Mouse (Mus musculus) retina, postnatal 7 days (tissue): ENCODE measurements around the gene Med1.
"Not testable (repeated sequence)": the region's sequence is repeated elsewhere in the genome, so short reads cannot be mapped to it uniquely, and the experiment has no call there.

Experiments
- DNase-seq: peaks from one replicate; pipeline ENCODE4 v3.0.0-alpha.2; 2012; ENCODE audit warnings: low read depth, low spot score

The Med1 gene

DNA sequence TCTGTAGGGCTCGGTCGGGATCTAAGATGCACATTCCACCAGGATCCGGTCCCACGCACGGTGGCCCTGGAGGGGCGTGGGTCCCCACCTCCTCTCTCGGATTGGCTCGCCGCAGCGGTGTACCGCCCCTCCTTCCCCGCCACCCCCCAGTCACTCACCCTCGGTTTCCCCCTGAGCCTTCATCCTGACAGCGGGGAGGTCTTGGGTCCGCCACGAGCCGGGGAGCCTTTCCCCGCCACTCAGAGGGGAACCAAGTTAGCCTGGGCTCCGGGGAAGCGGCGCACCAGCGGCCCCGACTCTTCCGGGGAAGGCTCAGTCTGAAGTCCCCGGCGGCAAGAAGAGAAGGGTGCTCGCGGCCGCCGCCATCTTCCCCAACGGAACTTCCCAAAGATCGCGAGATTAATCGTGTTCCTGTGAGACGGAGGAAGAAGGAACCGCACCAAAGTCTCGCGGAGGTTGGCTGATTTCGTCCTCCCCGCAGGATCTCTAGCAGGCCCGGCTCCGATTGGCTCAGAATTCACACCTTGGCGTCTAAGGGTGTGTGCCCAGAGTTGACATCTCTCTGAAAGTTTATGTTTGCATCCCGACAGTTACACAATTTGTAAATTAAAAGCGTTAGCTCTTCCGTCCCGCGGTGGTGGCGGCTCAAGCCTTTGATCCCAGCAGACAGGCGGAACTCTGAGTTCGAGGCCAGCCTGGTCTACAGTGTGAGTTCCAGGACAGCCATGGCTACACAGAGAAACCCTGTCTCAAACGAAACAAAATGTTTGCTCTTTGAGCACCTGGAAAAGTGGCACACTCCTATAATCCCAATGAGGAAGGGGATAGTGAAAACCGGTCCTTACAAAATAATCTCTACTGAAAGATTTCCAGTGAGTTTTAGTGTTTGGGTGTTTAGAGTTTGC lies at the start of gene Med1:
Gene Med1 (minus strand): TSS at position 393 of the 905 bp plus-strand sequence.
- DNase-seq, result peak; percentile 93

DNA sequence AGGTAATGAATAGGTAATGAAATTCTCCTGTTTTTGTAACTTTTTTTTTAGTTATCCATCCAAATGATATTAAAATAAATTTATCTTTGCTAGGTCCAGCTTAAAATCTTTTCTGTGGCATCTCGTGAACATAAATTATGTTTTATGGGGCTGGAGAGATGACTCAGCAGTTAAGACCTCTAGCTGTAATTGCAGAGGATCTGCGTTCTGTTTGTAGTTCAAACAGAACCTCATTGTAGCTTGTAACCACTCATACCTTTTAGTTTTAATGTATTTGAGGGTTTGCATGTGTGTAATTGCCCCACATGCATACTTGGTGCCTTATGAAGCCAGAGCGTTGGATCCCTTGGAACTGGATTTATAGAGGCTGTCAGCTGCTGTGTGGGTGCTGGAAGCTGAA lies 45.9 kb upstream of the Med1 start:
- no peak for DNase-seq

DNA sequence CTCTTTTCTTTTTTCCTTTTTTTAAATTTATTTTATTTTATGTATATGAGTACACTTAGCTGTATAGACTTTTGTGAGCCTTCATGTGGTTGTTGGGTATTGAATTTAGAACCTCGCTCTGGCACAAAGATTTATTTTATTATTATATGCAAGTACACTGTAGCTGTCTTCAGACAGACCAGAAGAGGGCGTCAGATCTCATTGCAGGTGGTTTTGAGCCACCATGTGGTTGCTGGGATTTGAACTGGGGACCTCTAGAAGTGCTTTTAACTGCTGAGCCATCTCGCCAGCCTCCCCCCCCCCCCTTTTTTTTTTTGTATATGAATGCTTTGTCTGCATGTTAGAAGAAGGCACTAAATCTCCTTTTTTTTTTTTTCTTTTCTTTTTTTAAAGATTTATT lies 45.3 kb upstream of the Med1 start:
- no peak for DNase-seq

DNA sequence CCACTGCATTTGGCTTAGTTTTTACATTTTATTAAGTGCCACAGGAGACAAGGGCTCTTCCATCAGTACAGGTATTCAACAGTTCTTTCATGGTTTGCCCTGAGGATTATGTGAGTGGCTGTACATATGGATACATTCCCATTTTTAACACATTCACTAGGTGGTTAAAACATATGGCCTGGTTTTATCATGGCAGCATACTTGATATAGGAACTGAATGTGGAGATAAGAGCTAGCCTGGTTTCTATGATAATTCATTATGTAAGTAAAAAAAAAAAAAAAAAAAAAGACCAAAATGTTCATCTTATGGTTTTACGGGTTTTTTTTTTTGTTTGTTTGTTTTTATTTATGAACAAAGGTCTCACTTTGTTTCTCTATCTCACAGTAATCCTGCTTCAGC lies 33.3 kb upstream of the Med1 start:
- no peak for DNase-seq

DNA sequence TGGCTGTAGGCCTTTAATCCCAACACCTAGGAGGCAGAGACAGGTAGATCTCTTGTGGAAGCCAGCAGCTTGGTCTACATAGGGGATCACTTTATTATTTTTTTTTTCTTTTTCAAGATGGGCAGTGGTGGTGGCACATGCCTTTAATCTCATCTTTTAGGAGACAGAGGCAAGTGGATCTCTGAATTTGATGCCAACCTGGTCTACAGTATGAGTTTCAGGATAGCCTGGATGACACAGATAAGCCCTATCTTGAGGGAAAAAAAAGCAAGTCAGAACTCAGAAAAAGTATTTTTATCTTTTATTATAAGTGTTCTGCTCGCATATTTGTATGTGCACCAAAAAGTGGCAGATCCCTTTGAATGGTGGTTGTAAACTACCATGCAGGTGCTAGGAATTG lies 20.2 kb upstream of the Med1 start:
- DNase-seq, result no peak

DNA sequence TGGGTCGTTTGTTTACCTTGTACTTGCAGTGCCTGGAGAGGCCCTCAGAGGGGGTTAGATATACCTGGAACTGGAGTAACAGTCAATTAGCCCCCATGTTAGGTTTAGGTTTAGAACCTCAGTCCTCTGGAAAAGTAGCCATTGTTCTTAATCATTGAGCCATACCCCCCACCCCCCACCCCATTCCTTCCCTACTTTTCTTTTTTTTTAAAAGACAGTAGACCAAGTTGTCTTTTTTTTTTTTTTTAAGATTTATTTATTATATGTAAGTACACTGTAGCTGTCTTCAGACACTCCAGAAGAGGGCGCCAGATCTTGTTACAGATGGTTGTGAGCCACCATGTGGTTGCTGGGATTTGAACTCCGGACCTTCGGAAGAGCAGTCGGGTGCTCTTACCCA lies 16.6 kb upstream of the Med1 start:
- not testable (repeated sequence) for DNase-seq

DNA sequence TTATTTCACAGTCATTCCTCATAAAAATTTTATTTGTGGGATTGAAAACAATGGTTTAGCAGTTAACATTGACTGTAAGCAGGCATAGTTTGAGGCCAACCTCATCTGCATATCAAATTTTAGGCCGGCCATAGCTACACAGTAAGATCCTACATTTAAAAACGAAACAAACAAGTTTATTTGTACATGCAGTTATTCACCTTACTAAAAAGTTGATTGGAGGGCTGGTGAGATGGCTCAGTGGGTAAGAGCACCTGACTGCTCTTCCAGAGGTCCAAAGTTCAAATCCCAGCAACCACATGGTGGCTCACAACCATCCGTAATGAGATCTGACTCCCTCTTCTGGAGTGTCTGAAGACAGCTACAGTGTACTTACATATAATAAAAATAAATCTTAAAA lies 13.2 kb upstream of the Med1 start:
- not testable (repeated sequence) for DNase-seq

DNA sequence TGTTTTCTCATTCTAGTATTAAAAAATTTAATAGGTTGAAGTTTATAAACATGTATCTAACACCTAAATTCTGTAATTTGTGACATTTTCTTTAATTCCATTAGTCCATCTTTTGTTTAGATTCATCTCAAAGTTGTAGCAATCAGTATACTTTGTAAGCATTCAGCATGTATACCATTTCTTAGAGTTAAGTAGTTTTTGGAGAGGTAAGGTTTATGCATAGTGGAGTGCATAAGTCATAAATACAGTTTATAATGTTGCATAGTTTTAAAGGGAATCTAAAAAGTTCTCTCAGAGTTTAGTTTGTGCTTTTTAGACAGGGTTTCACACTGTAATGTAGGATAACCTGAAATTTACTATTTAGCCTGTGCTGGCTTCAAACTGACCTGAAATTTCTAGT lies 12.4 kb upstream of the Med1 start:
- no peak for DNase-seq

DNA sequence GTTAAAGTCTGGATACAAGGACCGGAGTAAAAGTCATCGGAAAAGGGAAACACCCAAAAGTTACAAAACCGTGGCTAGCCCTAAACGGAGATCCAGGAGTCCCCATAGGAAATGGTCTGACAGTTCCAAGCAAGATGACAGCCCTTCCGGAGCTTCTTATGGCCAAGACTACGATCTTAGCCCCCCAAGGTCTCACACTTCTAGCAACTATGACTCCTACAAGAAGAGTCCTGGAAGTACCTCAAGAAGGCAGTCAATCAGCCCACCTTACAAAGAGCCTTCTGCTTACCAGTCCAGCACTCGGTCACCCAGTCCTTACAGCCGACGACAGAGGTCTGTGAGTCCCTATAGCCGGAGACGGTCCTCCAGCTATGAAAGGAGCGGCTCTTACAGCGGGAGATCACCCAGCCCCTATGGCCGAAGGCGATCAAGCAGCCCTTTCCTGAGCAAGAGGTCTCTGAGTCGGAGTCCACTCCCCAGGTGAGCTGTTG lies 10.9 kb upstream of the Med1 start:
- no peak for DNase-seq

DNA sequence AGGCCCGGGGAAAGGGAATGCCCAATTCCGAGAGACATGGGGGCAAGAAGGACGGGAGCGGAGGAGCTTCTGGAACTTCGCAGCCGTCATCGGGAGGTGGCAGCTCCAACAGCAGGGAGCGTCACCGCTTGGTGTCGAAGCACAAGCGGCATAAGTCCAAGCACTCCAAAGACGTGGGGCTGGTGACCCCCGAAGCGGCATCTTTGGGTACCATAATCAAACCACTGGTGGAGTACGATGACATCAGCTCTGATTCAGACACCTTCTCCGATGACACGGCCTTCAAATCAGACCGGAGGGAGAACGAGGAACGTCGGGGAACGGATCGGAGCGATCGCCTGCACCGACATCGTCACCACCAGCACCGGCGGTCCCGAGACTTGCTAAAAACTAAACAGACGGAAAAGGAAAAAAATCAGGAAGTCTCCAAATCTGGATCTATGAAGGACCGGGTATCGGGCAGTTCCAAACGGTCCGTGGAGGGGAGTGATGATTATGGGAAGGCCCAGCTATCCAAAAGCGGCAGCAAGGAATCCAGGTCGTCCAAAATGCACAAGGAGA lies 10.3 kb upstream of the Med1 start:
- DNase-seq, result no peak

DNA sequence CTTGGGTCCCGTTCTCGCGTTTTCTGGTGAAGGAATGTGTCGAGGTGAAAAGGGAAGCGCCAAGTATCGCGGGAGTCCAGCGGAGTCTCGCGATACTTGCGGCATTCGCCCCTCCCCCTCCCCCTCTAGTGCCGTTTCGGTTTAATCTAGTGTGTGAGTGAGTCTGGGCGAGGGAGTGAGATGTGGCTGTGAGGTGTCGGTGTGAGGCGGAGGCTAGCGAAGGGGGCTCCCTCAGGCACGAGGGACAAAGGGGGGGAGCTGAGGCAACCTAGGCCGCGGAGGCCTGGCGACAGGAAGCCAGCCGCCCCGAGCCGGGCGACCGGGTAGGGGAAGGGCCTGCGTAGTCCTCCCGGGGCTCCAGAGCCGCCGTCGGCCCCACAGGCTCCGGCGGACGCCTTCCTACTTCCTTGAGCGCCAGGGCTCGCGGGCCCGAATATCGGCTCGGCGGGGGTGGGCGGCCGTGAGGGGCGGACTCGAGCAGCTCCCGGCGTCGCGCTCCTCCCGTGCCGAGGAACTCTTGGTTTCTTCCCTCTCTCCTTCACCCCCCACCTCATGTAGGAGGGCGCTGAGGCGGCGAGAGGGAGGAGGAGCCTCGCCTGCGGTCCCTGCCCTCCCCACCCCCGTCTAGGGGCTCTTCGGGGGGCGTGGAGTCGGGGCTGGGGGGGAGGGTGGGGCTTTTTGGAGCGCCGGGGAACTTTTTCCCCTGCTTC lies 9.7 kb upstream of the Med1 start, which contains the start of gene Cdk12:
Gene Cdk12 (plus strand): TSS at position 419 of the 710 bp plus-strand sequence.
- DNase-seq, result peak; percentile 98

DNA sequence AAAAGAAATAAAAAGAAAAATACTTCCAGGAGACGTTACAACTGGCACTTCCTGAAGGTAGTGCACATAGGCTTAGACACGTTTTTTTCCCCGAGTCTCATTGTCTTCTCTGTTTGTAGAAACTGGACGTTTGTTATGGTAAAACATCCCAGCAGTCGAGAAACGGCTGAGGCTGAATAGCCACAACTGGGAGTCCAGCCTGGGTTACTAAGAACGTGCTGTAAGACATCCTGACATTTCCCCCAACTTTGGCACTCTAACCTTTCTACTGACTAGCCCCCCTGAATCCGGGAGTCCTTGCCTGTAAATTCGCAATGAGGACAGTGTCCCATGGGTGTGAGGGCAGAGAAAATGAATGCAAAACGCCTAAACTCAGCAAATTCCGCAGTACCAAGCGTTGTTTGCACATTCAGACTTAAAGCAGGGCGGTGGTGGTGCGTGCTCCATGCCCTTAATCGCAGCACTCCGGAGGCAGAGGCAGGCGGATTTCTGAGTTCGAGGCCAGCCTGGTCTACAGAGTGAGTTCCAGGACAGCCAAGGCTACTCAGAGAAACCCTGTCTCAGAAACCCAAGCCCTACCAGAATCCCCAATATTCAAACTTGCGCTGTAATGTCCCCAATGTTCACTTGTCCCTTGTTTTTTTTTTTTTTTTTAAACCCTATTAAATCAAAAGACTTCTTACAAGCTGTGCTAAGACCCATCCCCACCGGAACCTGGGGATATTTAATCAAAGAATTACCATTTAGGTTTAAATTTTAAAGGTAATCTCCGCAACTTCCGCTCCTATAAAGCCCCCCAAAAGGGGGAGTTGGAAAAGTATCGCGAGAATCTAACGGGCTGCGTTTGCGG lies 8.9 kb upstream of the Med1 start:
- DNase-seq, result no peak

DNA sequence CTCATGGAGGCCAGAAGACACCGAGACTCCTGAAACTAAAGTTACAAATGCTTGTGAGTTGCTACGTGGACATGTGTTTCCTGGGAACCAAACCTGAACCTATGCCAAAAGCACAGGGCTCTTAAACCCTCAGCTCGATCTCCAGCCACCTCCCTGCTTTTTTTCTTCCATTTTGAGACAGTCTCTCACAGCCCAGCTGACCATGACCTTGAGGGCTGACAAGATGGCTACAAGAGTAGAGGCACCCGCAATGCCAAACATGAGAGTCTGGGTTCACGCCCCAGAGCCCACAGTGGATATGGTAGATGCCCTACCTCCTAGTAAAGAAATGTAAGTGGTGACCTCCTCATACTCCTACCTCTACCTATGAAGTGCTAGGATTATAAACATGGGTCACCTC lies 2.3 kb downstream of the Med1 start:
- no peak for DNase-seq

DNA sequence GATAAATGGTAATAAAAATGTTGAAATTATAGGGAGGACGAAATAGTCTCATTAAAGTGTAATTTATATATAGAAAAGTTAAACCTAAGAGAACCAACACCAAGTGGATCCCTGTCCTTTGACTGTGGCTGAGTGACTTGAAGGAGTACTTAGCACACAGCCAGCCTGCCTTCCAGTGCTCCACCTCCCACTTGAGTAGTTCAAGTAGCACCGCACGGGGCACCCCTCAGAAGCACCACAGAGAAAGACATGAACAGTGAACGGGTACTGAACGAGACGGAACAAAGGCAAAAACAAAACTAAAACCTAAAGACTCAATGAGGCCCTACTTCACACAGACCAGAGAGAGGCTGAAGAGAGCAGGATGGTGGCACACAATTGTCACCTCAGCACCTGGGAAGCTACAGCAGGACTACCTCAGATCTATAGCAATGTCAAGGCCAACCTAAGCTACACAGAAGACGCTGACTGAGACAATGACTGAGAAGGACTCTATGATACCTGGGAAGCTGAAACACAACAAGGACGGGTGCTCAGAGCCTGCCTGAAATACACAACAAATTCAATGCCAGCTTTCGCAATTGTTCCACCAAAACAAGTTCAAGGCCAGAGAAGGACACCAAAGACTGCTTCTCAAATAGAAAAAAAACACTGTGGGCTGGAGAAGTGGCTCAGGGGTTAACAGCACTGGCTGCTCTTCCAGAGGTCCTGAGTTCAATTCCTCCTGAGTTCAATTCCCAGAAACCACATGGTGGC lies 5.3 kb downstream of the Med1 start:
- DNase-seq, result no peak

DNA sequence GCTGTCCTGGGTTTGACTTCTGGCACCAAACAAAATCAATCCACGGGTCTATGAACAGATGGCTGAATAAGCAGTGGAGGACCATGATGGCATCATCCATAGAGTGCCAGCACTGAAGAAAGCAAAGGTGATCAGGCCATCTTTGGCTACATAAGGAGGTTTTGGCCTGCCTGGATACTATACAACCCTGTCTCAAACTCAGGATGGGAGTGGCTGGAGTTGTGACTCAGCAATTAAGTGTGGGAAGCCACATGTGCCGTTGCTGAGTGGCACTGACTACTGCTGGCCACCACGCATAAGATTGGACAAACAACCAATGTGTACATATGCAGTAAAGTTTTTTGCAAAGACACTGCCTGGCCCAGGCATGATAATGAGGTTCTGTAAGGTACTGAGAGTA lies 10.9 kb downstream of the Med1 start:
- not testable (repeated sequence) for DNase-seq

DNA sequence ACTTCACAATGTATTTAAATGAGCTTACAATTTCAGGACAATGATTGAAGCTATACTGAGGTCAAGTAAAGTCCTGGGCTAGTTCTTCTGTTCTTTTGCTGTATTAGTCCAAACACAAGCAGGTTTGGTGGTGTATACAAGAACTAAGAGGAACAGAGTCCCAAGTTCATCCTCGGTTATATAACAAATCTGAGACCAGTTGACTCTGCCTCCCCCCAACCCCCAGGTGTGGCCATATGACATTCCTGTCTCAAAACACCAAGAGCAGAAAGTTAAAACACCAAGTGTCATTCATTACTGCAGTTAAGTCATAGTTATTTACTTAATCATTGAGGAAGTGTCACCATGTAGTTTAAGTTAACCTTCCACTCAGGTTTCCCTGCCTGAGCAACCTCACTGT lies 24.7 kb downstream of the Med1 start:
- no peak for DNase-seq

DNA sequence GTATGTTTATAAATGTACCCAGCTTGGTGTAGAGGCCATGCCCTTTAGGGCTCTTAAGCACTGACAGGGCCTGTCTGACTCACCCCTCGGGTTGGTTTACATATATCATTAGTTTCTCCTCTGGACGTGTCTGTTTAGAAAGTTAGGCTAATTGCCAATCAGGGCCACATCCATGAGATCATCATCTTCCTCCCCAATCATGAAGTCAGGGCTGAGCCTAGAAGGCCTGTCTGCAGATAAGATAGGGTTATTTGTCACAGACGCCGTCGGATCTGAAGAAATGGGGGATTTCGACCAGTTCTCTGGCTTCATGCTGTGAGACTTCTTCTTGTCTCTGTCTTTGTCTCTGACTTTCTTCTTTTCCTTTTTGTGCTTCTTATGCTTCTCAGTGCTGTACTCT lies 38.0 kb downstream of the Med1 start:
- no peak for DNase-seq

DNA sequence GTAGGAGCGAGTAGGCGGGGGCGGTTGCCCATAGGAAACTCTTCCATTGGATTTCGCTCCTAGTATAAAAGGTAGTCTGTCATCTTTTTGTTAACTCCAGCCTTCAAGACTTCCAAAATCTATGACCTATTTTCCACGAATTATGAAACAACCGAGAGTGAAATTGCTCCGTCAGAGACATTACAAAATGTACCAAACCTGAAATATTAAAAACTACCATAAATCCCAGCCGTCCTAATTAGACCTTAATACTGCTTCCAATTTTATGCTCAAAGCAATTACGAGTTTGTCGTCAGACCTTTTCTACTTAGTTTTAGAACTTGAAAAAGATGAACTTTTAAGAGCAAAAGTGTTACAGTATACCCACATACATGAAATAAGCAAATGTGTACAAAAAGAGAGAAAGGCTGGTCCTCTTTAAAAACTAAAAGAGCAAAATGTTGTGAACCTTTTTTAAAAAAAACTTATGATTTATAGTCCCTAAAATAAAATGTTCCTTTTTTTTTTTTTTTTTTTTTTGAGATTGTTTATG lies 42.4 kb downstream of the Med1 start:
- no peak for DNase-seq

DNA sequence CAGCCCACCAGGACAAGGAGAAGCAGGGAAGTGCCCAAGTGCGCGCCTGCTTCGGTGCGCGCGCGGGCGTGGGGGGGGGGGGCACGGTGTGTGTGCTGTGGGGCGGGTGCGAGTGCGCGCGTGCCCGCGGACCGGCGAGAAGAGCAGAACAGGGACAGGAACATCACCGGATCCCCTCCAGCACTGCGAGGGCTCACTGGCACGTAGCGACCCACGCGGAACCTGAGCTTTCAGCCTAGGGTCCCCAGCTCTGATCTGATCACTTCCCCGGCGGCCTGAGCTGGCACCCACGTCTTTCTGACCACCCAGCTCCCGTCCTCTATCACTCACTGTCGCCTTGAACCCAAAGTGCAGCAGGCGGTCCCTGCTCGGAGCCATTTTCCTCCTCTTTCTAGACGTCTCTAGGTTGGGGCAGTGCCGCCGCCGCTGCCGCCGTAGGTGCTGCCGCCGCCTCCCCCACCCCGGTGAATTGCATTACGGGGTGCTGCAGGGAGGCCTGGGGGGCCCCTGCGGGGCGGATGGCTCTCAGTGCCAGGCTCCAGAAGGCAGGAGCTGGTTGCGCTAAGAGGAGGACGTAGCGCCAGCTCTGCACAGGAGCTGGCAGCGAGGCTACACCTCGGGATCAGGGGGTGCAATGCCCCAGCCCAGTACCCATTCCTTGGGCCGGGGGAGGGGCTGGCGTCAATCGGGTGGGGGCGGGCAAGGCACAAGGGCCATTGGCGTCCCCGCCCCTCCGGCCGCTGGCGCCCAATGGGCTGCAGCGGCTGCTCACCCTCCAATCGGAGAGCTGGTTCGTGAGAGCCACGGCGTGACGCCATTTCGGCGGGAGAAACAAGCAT lies 43.1 kb downstream of the Med1 start, which contains the start of gene Fbxl20:
Gene Fbxl20 (minus strand): TSS at position 618 of the 839 bp plus-strand sequence.
- peak; percentile 84 for DNase-seq
